Mouse (Mus musculus) embryonic facial prominence, embryonic 14.5 days (tissue): ENCODE data around the gene Fry. TPM values are rescaled to one million over a fixed set of nuclear protein-coding genes. Genes with fewer than 3 reads are reported as not detected.

Experiments used
- ATAC-seq: fragments of 200-750 bp; cut with Nextera tagmentation; 2 replicates; pipeline ENCODE4 v1.8.0; 2017; ENCODE audit warnings: low read depth, moderate number of reproducible peaks, moderate TSS enrichment
- DNase-seq: peaks from one replicate; pipeline ENCODE4 v3.0.0-alpha.2; 2015; ENCODE audit warnings: low spot score
- H3K27ac ChIP-seq: fragments of 300-500 bp; sonication (generic); replicated peaks from 2 replicates; pipeline ENCODE4 v1.5.1; 2014; ENCODE audit warnings: low read depth, mild to moderate bottlenecking, low read length, moderate library complexity
- H3K27me3 ChIP-seq: fragments of 300-500 bp; sonication (generic); replicated peaks from 2 replicates; pipeline ENCODE4 v1.6.1; 2014; ENCODE audit warnings: low read length; ENCODE audit not compliant: control insufficient read depth, insufficient read depth
- H3K36me3 ChIP-seq: fragments of 300-500 bp; sonication (generic); 2 replicates; pipeline ENCODE4 v1.6.1; 2014; ENCODE audit warnings: low read length, mixed read lengths; ENCODE audit not compliant: control insufficient read depth, insufficient read depth
- H3K4me1 ChIP-seq: fragments of 300-500 bp; sonication (generic); 2 replicates; pipeline ENCODE4 v1.6.1; 2014; ENCODE audit warnings: antibody characterized with exemption, low read length; ENCODE audit not compliant: control insufficient read depth, insufficient read depth
- H3K4me2 ChIP-seq: fragments of 300-500 bp; sonication (generic); 2 replicates; pipeline ENCODE4 v1.6.1; 2014; ENCODE audit warnings: low read depth, mild to moderate bottlenecking, low read length, moderate library complexity, mixed read lengths
- H3K4me3 ChIP-seq: fragments of 300-500 bp; sonication (generic); 2 replicates; pipeline ENCODE4 v1.5.1; 2014; ENCODE audit warnings: low read depth, mild to moderate bottlenecking, low read length
- H3K9ac ChIP-seq: fragments of 300-500 bp; sonication (generic); 2 replicates; pipeline ENCODE4 v1.6.1; 2014; ENCODE audit warnings: low read depth, mild to moderate bottlenecking, low read length, moderate library complexity, mixed read lengths
- H3K9me3 ChIP-seq: fragments of 300-500 bp; sonication (generic); 2 replicates; pipeline ENCODE4 v1.6.1; 2016; ENCODE audit warnings: low read length; ENCODE audit not compliant: control insufficient read depth
- WGBS: fragments of 180-500 bp; shearing (Covaris S2); extraction: QIAGEN DNeasy Blood & Tissue Kit; methylation state at CpG from one replicate; pipeline ENCODE4 v1.1.7; 2014; 5-methylcytosine and 5-hydroxymethylcytosine counted together
- polyA plus RNA-seq: library from polyadenylated mRNA; unstranded; fragments of >200 nt; fragmentation: Nextera tagmentation; extraction: Ambion mirVana; gene quantifications from 2 replicates; pipeline ENCODE4 v1.2.1, GENCODE M21; 2014

Fry gene
- polyA plus RNA-seq, 1 experiment from 2014 or later, result 15.1 TPM

GRCm38 (mm10) chr5:150281084-150281483 lies 162.6 kb downstream of the Fry start:
- Histone ChIP-seq H3K9ac (no peak overlapping the region), H3K4me1 (no peaks in the 10 kb centered on the region), H3K27me3 (no peaks in the 10 kb centered on the region), H3K36me3 (no peaks in the 10 kb centered on the region), H3K4me3 (no peak overlapping the region), H3K27ac (no peak overlapping the region), H3K4me2 (no peak overlapping the region), H3K9me3 (peaks cover 9% of the 10 kb centered on the region)
- ATAC-seq (no peak), DNase-seq (no peak)
- 79% methylated on average over 2 of the region's 2 CpGs for WGBS

GRCm38 (mm10) chr5:150282091-150282490 lies 163.6 kb downstream of the Fry start:
- no peaks in the 10 kb centered on the region for H3K27me3 ChIP-seq
- no peak overlapping the region for H3K4me3 ChIP-seq
- DNase-seq, result no peak
- peaks cover 9% of the 10 kb centered on the region for H3K9me3 ChIP-seq
- 78% methylated on average over 7 of the region's 7 CpGs for WGBS
- no peak overlapping the region for H3K9ac ChIP-seq
- no peaks in the 10 kb centered on the region for H3K4me1 ChIP-seq
- no peak overlapping the region for H3K4me2 ChIP-seq
- H3K27ac ChIP-seq, result no peak overlapping the region
- ATAC-seq, result no peak
- H3K36me3 ChIP-seq, result no peaks in the 10 kb centered on the region

GRCm38 (mm10) chr5:150287949-150288348 lies 169.5 kb downstream of the Fry start:
- Histone ChIP-seq H3K36me3 (no peaks in the 10 kb centered on the region), H3K9me3 (no peaks in the 10 kb centered on the region), H3K4me2 (no peak overlapping the region), H3K4me3 (no peak overlapping the region), H3K27me3 (no peaks in the 10 kb centered on the region), H3K9ac (no peak overlapping the region), H3K4me1 (no peaks in the 10 kb centered on the region), H3K27ac (no peak overlapping the region)
- ATAC-seq (no peak), DNase-seq (no peak)
- WGBS, result 85% methylated on average over 7 of the region's 7 CpGs

DNA sequence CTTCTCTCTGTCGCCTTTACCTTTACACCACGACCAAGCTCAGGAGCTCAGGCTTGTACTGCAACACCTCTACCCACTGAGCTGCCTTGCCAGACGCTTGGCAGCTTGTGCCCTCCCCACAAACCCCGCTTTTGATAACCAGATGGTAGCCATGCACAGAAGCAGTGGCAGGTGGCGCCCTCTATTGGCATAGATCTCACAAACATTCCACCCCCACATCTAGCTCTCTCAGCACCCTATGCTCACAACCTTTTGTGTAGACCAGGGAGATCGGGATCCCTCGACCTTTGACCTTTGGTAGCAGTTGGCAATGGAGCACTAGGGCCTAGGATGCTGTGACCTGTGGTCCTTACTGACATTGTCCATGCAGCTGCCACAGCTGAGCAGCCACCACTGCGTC lies 171.2 kb downstream of the Fry start:
- Histone ChIP-seq H3K27me3 (no peaks in the 10 kb centered on the region), H3K4me3 (no peak overlapping the region), H3K27ac (no peak overlapping the region), H3K4me2 (no peak overlapping the region), H3K9me3 (no peaks in the 10 kb centered on the region), H3K9ac (no peak overlapping the region), H3K4me1 (no peaks in the 10 kb centered on the region), H3K36me3 (no peaks in the 10 kb centered on the region)
- 72% methylated on average over 8 of the region's 8 CpGs for WGBS
- DNase-seq (no peak), ATAC-seq (no peak)

- WGBS, result 78% methylated on average over 4 of the region's 4 CpGs
- Histone ChIP-seq H3K36me3 (no peaks in the 10 kb centered on the region), H3K9me3 (no peaks in the 10 kb centered on the region), H3K4me1 (peaks cover 2% of the 10 kb centered on the region; the same call in 1 of the 2 replicates), H3K4me3 (no peak overlapping the region), H3K27ac (no peak overlapping the region), H3K9ac (no peak overlapping the region), H3K4me2 (no peak overlapping the region), H3K27me3 (no peaks in the 10 kb centered on the region)
- DNase-seq (no peak), ATAC-seq (no peak)
Observed at GRCm38 (mm10) chr5:150290494-150291199, 172.2 kb downstream of the Fry start.

- no peak overlapping the region for H3K4me2 ChIP-seq
- ATAC-seq (no peak), DNase-seq (no peak)
- no peak overlapping the region for H3K4me3 ChIP-seq
- H3K27ac ChIP-seq, result no peak overlapping the region
- no peaks in the 10 kb centered on the region for H3K36me3 ChIP-seq
- H3K27me3 ChIP-seq, result no peaks in the 10 kb centered on the region
- H3K4me1 ChIP-seq, result peaks cover 5% of the 10 kb centered on the region; the same call in 1 of the 2 replicates
- 79% methylated on average over 6 of the region's 6 CpGs for WGBS
- H3K9me3 ChIP-seq, result no peaks in the 10 kb centered on the region
- H3K9ac ChIP-seq, result no peak overlapping the region
Observed at GRCm38 (mm10) chr5:150291216-150291615, 172.8 kb downstream of the Fry start.

DNA sequence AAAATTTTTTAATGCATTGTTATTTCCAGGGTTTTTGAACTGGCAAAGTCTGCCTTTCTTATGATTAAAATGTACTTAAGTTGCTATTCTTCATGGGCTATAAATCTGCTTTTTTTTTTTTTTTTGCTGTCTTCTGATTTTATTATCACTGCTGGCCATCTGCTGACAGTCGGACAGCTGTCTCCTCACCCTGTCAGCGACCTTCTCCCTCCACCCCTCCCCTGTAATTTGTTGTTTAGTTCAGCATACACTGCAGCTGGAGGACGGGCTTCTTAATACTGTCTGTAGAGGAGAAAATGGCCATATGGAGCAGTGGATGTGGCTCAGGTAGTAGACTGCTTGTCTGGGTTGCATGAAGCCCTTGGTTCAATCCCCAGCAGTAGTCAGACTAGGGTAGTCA lies 173.7 kb downstream of the Fry start:
- WGBS, result 44% methylated on average over 3 of the region's 3 CpGs
- Histone ChIP-seq H3K4me3 (no peak overlapping the region), H3K36me3 (no peaks in the 10 kb centered on the region), H3K4me1 (peaks cover 5% of the 10 kb centered on the region; the same call in 1 of the 2 replicates), H3K27ac (no peak overlapping the region), H3K27me3 (no peaks in the 10 kb centered on the region), H3K4me2 (no peak overlapping the region), H3K9me3 (no peaks in the 10 kb centered on the region), H3K9ac (no peak overlapping the region)
- ATAC-seq, result no peak
- DNase-seq, result no peak

- H3K4me1 ChIP-seq, result peaks cover 5% of the 10 kb centered on the region; the same call in 1 of the 2 replicates
- no peak overlapping the region for H3K4me2 ChIP-seq
- H3K9ac ChIP-seq, result no peak overlapping the region
- no peaks in the 10 kb centered on the region for H3K27me3 ChIP-seq
- H3K36me3 ChIP-seq, result no peaks in the 10 kb centered on the region
- peak; percentile 44 for DNase-seq
- H3K27ac ChIP-seq, result no peak overlapping the region
- H3K4me3 ChIP-seq, result no peak overlapping the region
- H3K9me3 ChIP-seq, result no peaks in the 10 kb centered on the region
- ATAC-seq, result 0 out of 2 replicates have a peak, but pooled peaks have one; percentile 22
- 33% methylated on average over 11 of the region's 11 CpGs for WGBS
Observed at GRCm38 (mm10) chr5:150294306-150294705, 175.9 kb downstream of the Fry start.

- Histone ChIP-seq H3K36me3 (no peaks in the 10 kb centered on the region), H3K4me2 (0 out of 2 replicates have a peak overlapping the region, but pooled peaks have one; percentile 3)
Observed at GRCm38 (mm10) chr5:150295096-150295495, 176.7 kb downstream of the Fry start.

More at GRCm38 (mm10) chr5:150295096-150295495, 176.7 kb downstream of the Fry start:
- peak overlapping the region; percentile 46; the same call in 1 of the 2 replicates for H3K27ac ChIP-seq
- H3K9me3 ChIP-seq, result no peaks in the 10 kb centered on the region
- 37% methylated on average over 11 of the region's 11 CpGs for WGBS
- ATAC-seq (peak; percentile 48; the same call in 1 of the 2 replicates), DNase-seq (peak; percentile 53)
- no peak overlapping the region for H3K9ac ChIP-seq
- H3K27me3 ChIP-seq, result no peaks in the 10 kb centered on the region
- H3K4me1 ChIP-seq, result peaks cover 5% of the 10 kb centered on the region; the same call in 1 of the 2 replicates
- no peak overlapping the region for H3K4me3 ChIP-seq
